Mouse (Mus musculus): Measurements from ENCODE around the gene Ccar1.
"Not testable (repeated sequence)": the region's sequence is repeated elsewhere in the genome, so short reads cannot be mapped to it uniquely, and the experiment has no call there.

The Ccar1 gene

DNA sequence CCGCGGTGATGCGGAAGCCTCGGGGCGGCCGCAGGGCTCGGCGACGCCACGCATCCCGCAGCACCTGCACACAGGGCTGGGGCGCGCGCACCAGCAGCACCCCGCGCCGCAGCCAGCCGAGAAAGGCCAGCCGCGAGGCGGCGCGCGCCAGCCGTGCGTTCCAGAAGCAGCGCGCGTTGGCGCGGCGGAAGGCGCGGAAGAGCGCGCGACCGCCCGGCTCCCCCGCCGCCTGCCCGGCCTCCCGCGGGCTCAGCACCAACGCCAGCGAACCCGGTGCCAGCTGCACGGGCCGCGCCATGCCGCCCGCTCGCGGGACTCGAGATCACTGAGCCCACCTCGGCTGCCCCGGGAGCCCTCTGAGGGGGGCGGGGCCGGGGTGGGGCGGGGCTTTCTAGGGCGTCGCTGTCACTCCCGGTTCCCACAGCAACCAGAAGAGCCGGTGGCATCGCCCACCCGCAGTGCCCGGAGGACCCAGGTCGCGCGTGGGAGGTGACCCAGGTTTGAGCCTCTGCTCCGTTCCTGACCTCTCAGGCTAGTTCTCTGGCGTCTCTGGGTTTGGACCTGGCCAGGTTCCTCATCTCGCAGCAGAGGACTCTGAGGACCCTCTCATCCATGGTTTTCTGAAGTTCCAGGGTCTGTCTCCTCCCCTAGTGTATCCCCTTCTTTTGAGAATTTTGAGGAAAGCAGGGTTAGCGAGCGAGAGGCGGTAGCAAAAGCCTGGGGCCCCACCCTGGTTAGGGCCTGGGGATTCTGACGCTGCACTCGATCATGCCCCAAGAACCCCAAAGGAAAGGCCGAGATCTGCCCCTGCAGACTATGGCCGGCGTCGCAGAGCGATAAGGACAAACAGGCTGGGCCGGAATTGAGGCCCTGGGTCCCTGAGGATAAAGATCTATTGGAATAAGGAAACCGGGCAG lies 66.1 kb downstream of the Ccar1 start, which contains the start of gene Stox1:
Gene Stox1, minus strand, starts transcription at position 358 of the 917 bp plus-strand sequence.
- no peak for DNase-seq (ENCODE audit: extremely low read depth, insufficient read length, low spot score)

DNA sequence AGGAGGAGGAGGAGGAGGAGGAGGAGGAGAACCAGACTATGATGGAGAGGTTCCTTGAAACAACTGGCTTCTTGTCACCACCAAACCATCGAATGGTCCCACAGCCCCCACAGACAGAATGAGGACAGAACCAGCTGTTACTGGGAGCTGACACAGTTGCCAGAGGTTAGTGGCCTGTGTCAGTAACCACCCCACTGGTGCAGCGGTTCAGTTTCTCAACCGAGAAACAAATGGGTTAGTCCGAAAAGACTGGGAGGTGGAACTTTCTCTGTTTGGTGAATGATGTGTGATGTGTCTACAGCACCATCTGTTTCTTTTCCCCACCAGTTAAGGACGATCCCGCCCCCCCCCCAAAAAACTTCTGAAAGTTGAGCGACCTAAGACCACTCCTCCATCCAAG lies 67.2 kb downstream of the Ccar1 start:
- no peak for DNase-seq (ENCODE audit: extremely low read depth, insufficient read length, low spot score)

DNA sequence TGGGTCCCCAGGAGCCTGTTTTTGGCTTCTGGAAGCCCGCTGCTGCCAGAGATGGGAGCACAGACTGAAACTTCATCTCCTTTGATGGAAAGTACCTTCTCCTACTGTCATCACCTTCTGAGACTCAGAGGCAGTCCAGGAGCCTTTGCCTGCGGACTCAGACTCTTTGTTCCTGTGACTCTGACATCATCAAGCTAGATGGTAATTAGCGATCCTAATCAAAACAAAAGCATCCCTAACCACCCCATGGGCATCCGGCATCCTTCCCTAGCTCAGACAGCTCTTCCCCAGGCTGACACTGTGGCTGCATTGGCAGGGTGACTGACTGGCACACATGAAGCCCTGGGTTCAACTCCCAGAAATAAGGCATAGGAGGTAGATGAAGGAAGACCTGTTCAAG lies 69.4 kb downstream of the Ccar1 start:
- no peak for DNase-seq (ENCODE audit: extremely low read depth, insufficient read length, low spot score)

DNA sequence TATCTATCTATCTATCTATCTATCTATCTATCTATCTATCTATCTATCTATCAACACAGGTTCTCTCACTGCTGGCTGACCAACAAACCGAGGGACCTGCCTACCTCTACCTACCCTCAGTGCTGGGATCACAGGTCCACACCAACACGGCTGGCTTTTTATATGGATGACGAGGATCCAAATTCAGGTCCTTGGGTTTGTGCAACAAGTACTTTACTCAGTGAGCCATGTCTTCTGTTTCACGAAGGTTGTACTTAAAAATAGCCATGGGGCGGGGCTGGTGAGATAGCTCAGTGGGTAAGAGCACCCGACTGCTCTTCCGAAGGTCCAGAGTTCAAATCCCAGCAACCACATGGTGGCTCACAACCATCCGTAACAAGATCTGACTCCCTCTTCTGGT lies 71.5 kb downstream of the Ccar1 start:
- not testable (repeated sequence) for DNase-seq (ENCODE audit: extremely low read depth, insufficient read length, low spot score)

DNA sequence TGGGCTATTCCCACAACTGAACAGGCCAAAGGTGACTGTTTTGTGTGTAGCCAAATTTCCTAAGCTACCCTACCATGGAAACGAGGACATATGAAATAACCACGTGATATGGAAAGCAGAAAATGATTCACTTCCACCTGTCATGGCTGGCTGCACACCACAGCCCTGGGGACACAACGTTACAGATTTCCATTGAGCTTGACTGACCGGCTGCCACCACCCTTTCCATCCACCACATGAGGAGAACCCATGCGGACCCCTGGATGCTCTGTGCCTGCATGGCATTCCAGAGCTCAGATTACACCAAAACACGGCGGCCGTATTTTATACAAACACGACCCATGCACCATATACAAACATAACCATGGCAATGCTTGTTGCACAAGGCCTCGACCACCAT lies 78.6 kb downstream of the Ccar1 start:
- DNase-seq (ENCODE audit: extremely low read depth, insufficient read length, low spot score) = no peak

DNA sequence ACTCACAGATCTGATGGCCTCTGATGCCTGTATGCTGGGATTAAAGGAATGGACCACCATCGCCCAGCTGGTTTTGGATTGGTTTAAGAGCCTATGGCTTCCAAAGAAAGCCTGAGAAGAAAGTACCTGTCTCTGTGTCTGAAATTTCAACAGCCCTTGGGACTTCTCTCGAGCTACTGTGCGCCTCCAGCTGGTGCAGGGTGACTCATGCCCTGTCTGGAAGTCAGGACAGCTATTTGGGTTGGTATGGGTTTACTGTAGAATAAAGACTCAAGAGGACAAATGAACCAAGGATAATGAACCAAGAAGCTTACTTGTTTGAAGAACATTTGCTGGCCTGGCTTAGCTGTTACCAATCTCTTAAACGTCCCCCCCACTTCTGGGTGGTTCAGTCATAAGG lies 88.5 kb downstream of the Ccar1 start:
- no peak for DNase-seq (ENCODE audit: extremely low read depth, insufficient read length, low spot score)

DNA sequence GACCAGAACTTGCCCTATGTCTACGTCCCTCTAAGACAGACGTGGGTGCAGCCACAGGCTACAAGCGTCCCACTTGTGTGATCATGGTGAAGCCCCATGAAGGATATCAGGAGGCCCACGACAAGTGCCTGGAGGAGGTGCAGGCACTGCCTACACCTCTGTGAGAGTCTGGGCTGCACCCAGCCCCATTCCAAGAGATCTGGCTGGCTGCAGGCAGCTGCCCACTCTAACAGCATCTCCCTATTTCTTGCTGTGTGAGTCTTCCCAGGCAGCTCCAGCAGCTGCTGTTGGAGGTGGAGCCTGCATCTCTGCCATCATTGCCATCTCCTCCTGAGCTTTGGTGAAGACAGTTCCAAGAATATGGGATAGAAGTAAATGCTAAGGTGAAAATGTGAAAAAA lies 89.7 kb downstream of the Ccar1 start:
- DNase-seq (ENCODE audit: extremely low read depth, insufficient read length, low spot score) = no peak

All from 3134 (cell line).